Mouse (Mus musculus): Measurements from ENCODE around the gene Shroom3.
A peak's percentile ranks its signal among the peaks of the same experiment; 100 is the strongest.

Shroom3 gene

GRCm38 (mm10) chr5:92683351-92683807, at the start of gene Shroom3:
Shroom3 (plus strand) TSS chr5:92683435.
- DNase-seq (ENCODE audit: low spot score), result peak; percentile 70

- DNase-seq (ENCODE audit: low spot score), result peak; percentile 54
Measured at GRCm38 (mm10) chr5:92633526-92633925, 49.7 kb upstream of the Shroom3 start.

GRCm38 (mm10) chr5:92634916-92635315, 48.3 kb upstream of the Shroom3 start:
- no peak for DNase-seq (ENCODE audit: low spot score)

- DNase-seq (ENCODE audit: low spot score), result no peak
Measured at GRCm38 (mm10) chr5:92635891-92636290, 47.3 kb upstream of the Shroom3 start.

- DNase-seq (ENCODE audit: low spot score), result no peak
Measured at GRCm38 (mm10) chr5:92640861-92641260, 42.4 kb upstream of the Shroom3 start.

GRCm38 (mm10) chr5:92656256-92656655, 27.0 kb upstream of the Shroom3 start:
- peak; percentile 83 for DNase-seq (ENCODE audit: low spot score)

GRCm38 (mm10) chr5:92664321-92664720, 18.9 kb upstream of the Shroom3 start:
- DNase-seq (ENCODE audit: low spot score), result no peak

- no peak for DNase-seq (ENCODE audit: low spot score)
Measured at GRCm38 (mm10) chr5:92666860-92667259, 16.4 kb upstream of the Shroom3 start.

GRCm38 (mm10) chr5:92674859-92675573, 8.2 kb upstream of the Shroom3 start, which contains the start of gene Ccdc158:
Ccdc158 (minus strand) TSS chr5:92675271.
- peak; percentile 99 for DNase-seq (ENCODE audit: low spot score)

GRCm38 (mm10) chr5:92675574-92675920, 7.7 kb upstream of the Shroom3 start:
- no peak for DNase-seq (ENCODE audit: low spot score)

- DNase-seq (ENCODE audit: low spot score), result peak; percentile 84
Measured at GRCm38 (mm10) chr5:92679441-92679840, 3.8 kb upstream of the Shroom3 start.

GRCm38 (mm10) chr5:92681861-92682260, 1.4 kb upstream of the Shroom3 start:
- no peak for DNase-seq (ENCODE audit: low spot score)

GRCm38 (mm10) chr5:92682621-92683348, 450 bp upstream of the Shroom3 start:
- peak; percentile 78 for DNase-seq (ENCODE audit: low spot score)

- peak; percentile 32 for DNase-seq (ENCODE audit: low spot score)
Measured at GRCm38 (mm10) chr5:92683871-92684475, 738 bp downstream of the Shroom3 start.

GRCm38 (mm10) chr5:92684715-92685460, 1.7 kb downstream of the Shroom3 start:
- DNase-seq (ENCODE audit: low spot score), result no peak

GRCm38 (mm10) chr5:92688124-92688523, 4.9 kb downstream of the Shroom3 start:
- no peak for DNase-seq (ENCODE audit: low spot score)

- no peak for DNase-seq (ENCODE audit: low spot score)
Measured at GRCm38 (mm10) chr5:92688569-92688968, 5.3 kb downstream of the Shroom3 start.

GRCm38 (mm10) chr5:92692206-92693007, 9.2 kb downstream of the Shroom3 start:
- peak; percentile 32 for DNase-seq (ENCODE audit: low spot score)

GRCm38 (mm10) chr5:92693744-92694143, 10.5 kb downstream of the Shroom3 start:
- DNase-seq (ENCODE audit: low spot score), result no peak

GRCm38 (mm10) chr5:92694316-92694995, 11.2 kb downstream of the Shroom3 start:
- no peak for DNase-seq (ENCODE audit: low spot score)

All from embryo, embryonic 10.5 days (tissue).